Mouse (Mus musculus): ENCODE measurements at regions not wholly inside any gene's neighbourhood (a gene's known extent, or its start where the extent isn't known, plus 50 kb on each side); places are given as distances from the start of the nearest gene placed in this dataset.

DNA sequence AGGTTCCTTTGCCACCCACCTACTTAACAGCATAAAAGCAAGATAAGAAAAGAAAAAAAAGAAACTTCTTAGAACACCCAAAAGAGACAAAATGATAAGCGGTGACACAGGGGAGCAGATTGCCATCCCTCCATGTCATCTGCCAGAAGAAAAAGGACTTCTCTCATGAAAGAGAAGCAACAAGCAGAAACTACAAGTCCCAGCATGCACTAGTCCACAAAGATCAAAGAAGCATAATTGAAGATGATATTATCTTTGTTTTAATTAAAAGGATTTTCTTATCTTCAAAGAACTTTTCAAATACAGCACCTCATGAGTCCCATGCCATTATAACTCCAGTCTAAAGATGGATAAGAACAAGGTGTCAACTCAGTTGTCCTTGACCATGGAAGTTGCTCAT lies 231.0 kb upstream of the 4930412O13Rik start:
- Histone ChIP-seq H3K79me2 (ENCODE audit: control insufficient read depth, insufficient read depth, low read length, poor library complexity) (no peaks in the 10 kb centered on the region), H3K4me1 (ENCODE audit: control insufficient read depth in 1 of 2, insufficient read depth in 2 of 2, low read length in 2 of 2) (no peaks in the 10 kb centered on the region), H3K27me3 (ENCODE audit: control insufficient read depth in 1 of 2, insufficient read depth in 2 of 2, low read length in 2 of 2) (no peaks in the 10 kb centered on the region), H3K27ac (ENCODE audit: control insufficient read depth, low read depth, low read length) (no peak overlapping the region), H3K36me3 (ENCODE audit: control insufficient read depth in 1 of 2, insufficient read depth in 2 of 2, low read length in 2 of 2) (no peaks in the 10 kb centered on the region), H3K9ac (ENCODE audit: control insufficient read depth, low read depth, low read length, poor library complexity, severe bottlenecking) (no peak overlapping the region), H3K9me3 (replicated peaks; ENCODE audit: insufficient read depth, low read length) (no peaks in the 10 kb centered on the region), H3K4me3 (ENCODE audit: control insufficient read depth in 1 of 2, insufficient read depth in 1 of 2, low read depth in 2 of 2, low read length in 2 of 2) (no peak overlapping the region)
- TF ChIP-seq TCF12 (IDR thresholded peaks at IDR 0.05; ENCODE audit: low read depth, low read length) = no peak
- no peak for TF ChIP-seq ZC3H11A (IDR thresholded peaks at IDR 0.05; ENCODE audit: low read depth, low read length)
- TF ChIP-seq NRF1 (IDR thresholded peaks at IDR 0.05; ENCODE audit: insufficient read depth, low read depth, low read length, poor library complexity, severe bottlenecking) = no peak
- no peak for TF ChIP-seq RCOR1 (IDR thresholded peaks at IDR 0.05; ENCODE audit: low read depth, low read length)
- no peak for TF ChIP-seq BHLHE40 (IDR thresholded peaks at IDR 0.05; ENCODE audit: borderline replicate concordance, low read depth, low read length)
- no peak for TF ChIP-seq MXI1 (IDR thresholded peaks at IDR 0.05; ENCODE audit: low read depth, low read length)
- no peak for TF ChIP-seq GABPA (IDR thresholded peaks at IDR 0.05; ENCODE audit: low read depth, low read length)
- no peak for TF ChIP-seq MYC (IDR thresholded peaks at IDR 0.05; ENCODE audit: low read depth, low read length)
- DNase-seq (ENCODE audit: low read depth, low spot score) = no peak

DNA sequence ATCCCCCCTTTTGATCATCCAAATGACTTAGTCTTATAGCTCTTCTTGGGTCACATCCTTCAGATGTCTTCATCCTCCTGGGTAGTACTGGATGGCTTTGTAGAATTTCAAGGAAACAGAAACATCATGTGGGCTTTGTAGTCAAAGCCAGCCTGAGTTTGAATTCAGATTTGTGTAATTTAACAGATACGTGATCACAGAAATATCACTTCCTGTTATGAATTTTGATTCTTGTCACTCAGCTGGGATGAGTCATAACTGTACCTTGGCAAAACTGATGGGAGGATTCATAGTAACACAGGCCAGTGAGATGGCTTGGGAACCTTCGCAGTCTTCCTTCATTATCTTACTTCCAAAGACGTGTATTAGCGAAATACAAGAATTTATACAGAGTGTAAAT lies 222.2 kb upstream of the 4930412O13Rik start:
- no peak for TF ChIP-seq MAZ (IDR thresholded peaks at IDR 0.05; ENCODE audit: low read depth, low read length)
- TF ChIP-seq E2F4 (IDR thresholded peaks at IDR 0.05; ENCODE audit: borderline replicate concordance, low read depth, low read length) = no peak
- TF ChIP-seq MAFK (IDR thresholded peaks at IDR 0.05; ENCODE audit: borderline replicate concordance, low read depth, low read length) = no peak
- no peak for TF ChIP-seq TCF12 (IDR thresholded peaks at IDR 0.05; ENCODE audit: low read depth, low read length)
- no peak for TF ChIP-seq CHD1 (IDR thresholded peaks at IDR 0.05; ENCODE audit: low read depth, low read length)
- TF ChIP-seq KAT2A (conservative IDR thresholded peaks at IDR 0.05; ENCODE audit: low read depth, low read length) = no peak
- no peak for TF ChIP-seq UBTF (IDR thresholded peaks at IDR 0.05; ENCODE audit: borderline replicate concordance, insufficient read depth, low read depth, low read length)
- no peak for TF ChIP-seq EP300 (IDR thresholded peaks at IDR 0.05; ENCODE audit: low read depth in 1 of 2, low read length in 2 of 2)
- TF ChIP-seq RAD21 (IDR thresholded peaks at IDR 0.05; ENCODE audit: low read depth, low read length) = no peak
- no peak for TF ChIP-seq SMC3 (IDR thresholded peaks at IDR 0.05; ENCODE audit: low read depth, low read length)
- no peak for TF ChIP-seq MXI1 (IDR thresholded peaks at IDR 0.05; ENCODE audit: low read depth, low read length)
- no peak for TF ChIP-seq ZNF384 (IDR thresholded peaks at IDR 0.05; ENCODE audit: low read depth, low read length)
- TF ChIP-seq TBP (IDR thresholded peaks at IDR 0.05; ENCODE audit: low read depth, low read length) = no peak
- no peak for DNase-seq (ENCODE audit: low read depth, low spot score)
- Histone ChIP-seq H3K4me3 (ENCODE audit: control insufficient read depth in 1 of 2, insufficient read depth in 1 of 2, low read depth in 2 of 2, low read length in 2 of 2) (no peak overlapping the region), H3K79me2 (ENCODE audit: control insufficient read depth, insufficient read depth, low read length, poor library complexity) (no peaks in the 10 kb centered on the region), H3K9ac (ENCODE audit: control insufficient read depth, low read depth, low read length, poor library complexity, severe bottlenecking) (no peak overlapping the region), H3K27me3 (ENCODE audit: control insufficient read depth in 1 of 2, insufficient read depth in 2 of 2, low read length in 2 of 2) (no peaks in the 10 kb centered on the region; a peak in 1 of 4 replicates), H3K36me3 (ENCODE audit: control insufficient read depth in 1 of 2, insufficient read depth in 2 of 2, low read length in 2 of 2) (no peaks in the 10 kb centered on the region), H3K4me1 (ENCODE audit: control insufficient read depth in 1 of 2, insufficient read depth in 2 of 2, low read length in 2 of 2) (no peaks in the 10 kb centered on the region), H3K27ac (ENCODE audit: control insufficient read depth, low read depth, low read length) (no peak overlapping the region), H3K9me3 (replicated peaks; ENCODE audit: insufficient read depth, low read length) (no peaks in the 10 kb centered on the region)
